Mouse (Mus musculus) hindbrain, embryonic 14.5 days (tissue): ENCODE data around the gene Gm5426. TPM values are rescaled to one million over a fixed set of nuclear protein-coding genes. Genes with fewer than 3 reads are reported as not detected.
"Not testable (repeated sequence)": the region's sequence is repeated elsewhere in the genome, so short reads cannot be mapped to it uniquely, and the experiment has no call there.

Source experiments
- ATAC-seq: fragments of 200-750 bp; cut with Nextera tagmentation; 2 replicates; pipeline ENCODE4 v1.8.0; 2017; ENCODE audit warnings: moderate number of reproducible peaks, mild to moderate bottlenecking, moderate TSS enrichment, moderate library complexity; ENCODE audit not compliant: low FRiP score
- DNase-seq: peaks from one replicate; pipeline ENCODE4 v3.0.0-alpha.2; 2015; ENCODE audit warnings: low spot score
- H3K27ac ChIP-seq: fragments of 300-500 bp; sonication (generic); 2 replicates; pipeline ENCODE4 v1.5.1; 2014; ENCODE audit warnings: mild to moderate bottlenecking, moderate library complexity
- H3K27me3 ChIP-seq: fragments of 300-500 bp; sonication (generic); 2 replicates; pipeline ENCODE4 v1.6.1; 2014; ENCODE audit warnings: mild to moderate bottlenecking, low read length, mixed read lengths; ENCODE audit not compliant: control insufficient read depth, insufficient read depth
- H3K36me3 ChIP-seq: fragments of 300-500 bp; sonication (generic); replicated peaks from 2 replicates; pipeline ENCODE4 v1.6.1; 2014; ENCODE audit not compliant: control insufficient read depth, insufficient read depth
- H3K4me1 ChIP-seq: fragments of 300-500 bp; sonication (generic); replicated peaks from 2 replicates; pipeline ENCODE4 v1.6.1; 2014; ENCODE audit warnings: antibody characterized with exemption, low read length, mixed read lengths; ENCODE audit not compliant: control insufficient read depth, insufficient read depth
- H3K4me2 ChIP-seq: fragments of 300-500 bp; sonication (generic); replicated peaks from 2 replicates; pipeline ENCODE4 v1.6.1; 2014; ENCODE audit warnings: mild to moderate bottlenecking, moderate library complexity
- H3K4me3 ChIP-seq: fragments of 300-500 bp; sonication (generic); replicated peaks from 2 replicates; pipeline ENCODE4 v1.5.1; 2014; ENCODE audit warnings: mild to moderate bottlenecking, low read length
- H3K9ac ChIP-seq: fragments of 300-500 bp; sonication (generic); 2 replicates; pipeline ENCODE4 v1.6.1; 2014
- H3K9me3 ChIP-seq: fragments of 300-500 bp; sonication (generic); 2 replicates; pipeline ENCODE4 v1.6.1; 2016; ENCODE audit warnings: low read length; ENCODE audit not compliant: control insufficient read depth
- WGBS: fragments of 180-500 bp; shearing (Covaris S2); extraction: QIAGEN DNeasy Blood & Tissue Kit; methylation state at CpG from one replicate; pipeline ENCODE4 v1.1.7; 2014; 5-methylcytosine and 5-hydroxymethylcytosine counted together
- polyA plus RNA-seq: library from polyadenylated mRNA; unstranded; fragments of >200 nt; fragmentation: Nextera tagmentation; extraction: Ambion mirVana; gene quantifications from 2 replicates; pipeline ENCODE4 v1.2.1, GENCODE M21; 2014

Gene Gm5426
- polyA plus RNA-seq, 1 experiment from 2014 or later: not detected

DNA sequence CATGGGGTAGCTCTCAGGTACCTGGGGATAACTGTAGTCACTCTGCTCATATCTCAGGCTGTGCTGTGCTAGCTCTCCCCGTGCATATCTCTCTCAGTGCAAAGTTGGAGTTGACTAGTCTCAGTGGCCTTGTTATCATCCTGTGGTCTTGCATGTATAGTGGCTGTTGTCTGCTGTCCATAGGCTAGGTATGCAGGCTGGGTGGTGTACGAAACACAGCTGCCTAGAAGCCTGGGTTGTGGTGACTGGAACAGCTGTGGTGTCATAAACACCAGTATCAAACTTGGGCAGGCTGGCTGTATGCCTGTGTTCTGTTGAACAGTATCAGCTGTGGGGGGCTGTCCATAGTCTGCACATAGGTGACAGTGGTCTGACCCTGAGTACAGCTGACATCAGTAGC lies 7.2 kb upstream of the Gm5426 start:
- Histone ChIP-seq H3K4me3 (no peak overlapping the region), H3K27me3 (no peaks in the 10 kb centered on the region), H3K9ac (no peak overlapping the region), H3K4me1 (no peaks in the 10 kb centered on the region), H3K9me3 (no peaks in the 10 kb centered on the region), H3K27ac (no peak overlapping the region), H3K36me3 (no peaks in the 10 kb centered on the region), H3K4me2 (no peak overlapping the region)
- DNase-seq (no peak), ATAC-seq (no peak)
- 87% methylated on average over 2 of the region's 2 CpGs for WGBS

DNA sequence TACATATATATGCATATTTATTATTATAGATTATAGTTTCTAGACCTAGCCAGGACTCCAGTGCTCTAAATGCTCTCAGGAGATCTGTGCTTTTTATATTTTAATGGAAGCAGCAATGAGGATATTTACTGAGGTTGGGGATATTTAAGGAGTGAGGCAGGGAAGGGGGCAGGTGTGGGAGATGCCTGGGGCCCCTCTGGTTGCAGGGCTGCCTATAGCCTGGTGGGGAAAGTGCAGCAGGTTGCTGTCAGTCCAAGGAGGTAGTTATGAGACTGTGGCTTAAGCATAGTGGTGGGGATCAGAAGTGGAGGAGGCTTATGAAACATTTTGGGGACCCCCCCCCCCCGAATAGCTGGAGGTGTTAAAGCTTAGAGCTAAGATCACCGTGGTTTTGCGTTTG lies 6.0 kb upstream of the Gm5426 start:
- Histone ChIP-seq H3K9me3 (no peaks in the 10 kb centered on the region), H3K27ac (no peak overlapping the region), H3K4me3 (no peak overlapping the region), H3K36me3 (no peaks in the 10 kb centered on the region), H3K4me2 (no peak overlapping the region), H3K27me3 (no peaks in the 10 kb centered on the region), H3K4me1 (no peaks in the 10 kb centered on the region), H3K9ac (no peak overlapping the region)
- DNase-seq (no peak), ATAC-seq (no peak)
- WGBS: 89% methylated on average over 3 of the region's 3 CpGs

DNA sequence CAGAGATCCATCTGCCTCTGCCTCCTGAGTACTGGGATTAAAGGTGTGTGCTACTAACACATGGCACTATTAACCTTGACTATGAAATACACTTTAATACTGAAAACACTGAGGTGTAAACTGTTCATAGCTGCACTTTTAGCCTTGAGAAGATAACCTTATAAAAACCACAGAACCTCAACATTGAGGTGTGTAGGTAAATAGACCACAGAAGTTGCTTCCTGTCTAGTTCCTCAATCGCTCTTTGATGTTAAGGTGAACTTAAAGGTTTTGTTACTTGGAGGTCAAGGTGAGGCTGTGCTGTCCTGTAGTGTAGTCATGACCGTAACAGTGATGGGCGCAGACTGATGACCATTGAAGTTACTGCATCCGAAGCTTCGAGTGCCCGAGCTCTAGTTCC lies 5.3 kb upstream of the Gm5426 start:
- Histone ChIP-seq H3K4me2 (no peak overlapping the region), H3K9me3 (no peaks in the 10 kb centered on the region), H3K36me3 (no peaks in the 10 kb centered on the region), H3K27me3 (no peaks in the 10 kb centered on the region), H3K4me1 (no peaks in the 10 kb centered on the region), H3K4me3 (no peak overlapping the region), H3K27ac (no peak overlapping the region), H3K9ac (no peak overlapping the region)
- WGBS: 95% methylated on average over 6 of the region's 6 CpGs
- DNase-seq: no peak
- ATAC-seq: no peak

DNA sequence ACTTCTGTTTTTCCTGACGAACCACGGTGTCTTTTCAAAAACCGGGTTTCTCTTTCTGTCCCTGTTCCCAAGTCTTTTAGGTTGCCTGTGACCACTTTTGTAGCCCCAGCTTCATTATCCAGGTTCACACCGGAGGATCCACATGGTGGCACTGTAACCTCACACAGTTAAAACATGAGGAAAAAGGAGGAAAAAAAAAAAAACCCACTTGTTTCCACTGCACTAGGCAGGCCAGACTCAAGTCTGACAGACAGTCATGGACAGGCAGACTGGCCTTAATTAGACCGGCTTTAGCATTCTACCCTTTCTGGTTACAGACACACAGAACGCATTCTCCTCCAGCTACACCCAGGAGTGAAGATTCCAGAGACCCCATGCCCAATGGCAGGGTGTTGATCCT lies 4.2 kb upstream of the Gm5426 start:
- no peak for ATAC-seq

DNA sequence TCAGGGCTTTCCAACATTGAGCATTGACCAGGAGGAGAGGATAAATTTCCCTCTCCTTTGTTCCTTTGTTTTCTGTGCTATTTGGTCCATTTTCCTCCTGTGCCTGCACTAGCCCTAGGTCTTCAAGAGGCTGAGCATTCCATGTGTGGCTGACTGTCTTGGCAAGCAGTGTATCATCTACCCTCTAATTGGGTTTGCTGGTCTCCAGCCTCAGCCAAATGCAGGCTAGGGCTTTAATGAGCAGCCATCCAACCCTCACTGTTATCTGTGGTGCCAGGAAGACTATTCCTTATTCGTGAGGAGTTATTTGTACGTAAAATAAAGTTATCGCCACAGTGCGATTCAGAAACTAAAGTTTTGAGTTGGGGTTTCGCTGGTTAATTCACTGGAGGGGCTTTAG lies 2.2 kb downstream of the Gm5426 start:
- no peaks in the 10 kb centered on the region for H3K27me3 ChIP-seq
- H3K4me3 ChIP-seq: no peak overlapping the region
- DNase-seq (no peak), ATAC-seq (no peak)
- no peaks in the 10 kb centered on the region for H3K9me3 ChIP-seq
- H3K27ac ChIP-seq: no peak overlapping the region
- no peaks in the 10 kb centered on the region for H3K4me1 ChIP-seq
- no peak overlapping the region for H3K9ac ChIP-seq
- H3K4me2 ChIP-seq: no peak overlapping the region
- H3K36me3 ChIP-seq: no peaks in the 10 kb centered on the region
- WGBS: 91% methylated on average over 5 of the region's 5 CpGs

More for the DNA sequence above, 4.2 kb upstream of the Gm5426 start:
- peak; percentile 87 for DNase-seq
- no peaks in the 10 kb centered on the region for H3K9me3 ChIP-seq
- H3K27ac ChIP-seq: no peak overlapping the region
- no peaks in the 10 kb centered on the region for H3K27me3 ChIP-seq
- H3K4me2 ChIP-seq: no peak overlapping the region
- H3K9ac ChIP-seq: no peak overlapping the region
- H3K4me1 ChIP-seq: no peaks in the 10 kb centered on the region
- H3K36me3 ChIP-seq: no peaks in the 10 kb centered on the region
- H3K4me3 ChIP-seq: no peak overlapping the region
- 33% methylated on average over 6 of the region's 6 CpGs for WGBS

DNA sequence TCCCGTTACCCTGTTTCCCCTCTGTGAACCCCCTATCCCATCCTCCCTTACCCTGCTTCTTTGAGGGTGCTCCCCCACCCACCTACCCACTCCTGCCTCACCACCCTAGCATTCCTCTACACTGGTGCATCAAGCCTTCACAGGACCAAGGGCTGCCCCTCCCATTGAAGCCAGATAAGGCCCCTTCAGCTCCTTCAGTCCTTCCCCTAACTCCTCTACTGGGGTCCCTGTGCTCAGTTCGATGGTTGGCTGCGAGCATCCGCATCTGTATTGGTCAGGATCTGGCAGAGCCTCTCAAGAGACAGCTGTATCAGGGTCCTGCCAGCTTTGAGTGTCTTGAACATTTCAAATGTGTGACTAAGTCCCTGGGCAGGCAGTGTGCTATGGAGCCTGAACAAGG lies 2.9 kb downstream of the Gm5426 start:
- H3K36me3 ChIP-seq, ATAC-seq, H3K4me1 ChIP-seq, H3K27ac ChIP-seq, H3K4me2 ChIP-seq, H3K9ac ChIP-seq, H3K27me3 ChIP-seq, DNase-seq, H3K4me3 ChIP-seq, H3K9me3 ChIP-seq: not testable (repeated sequence)
- WGBS: 93% methylated on average over 4 of the region's 4 CpGs

DNA sequence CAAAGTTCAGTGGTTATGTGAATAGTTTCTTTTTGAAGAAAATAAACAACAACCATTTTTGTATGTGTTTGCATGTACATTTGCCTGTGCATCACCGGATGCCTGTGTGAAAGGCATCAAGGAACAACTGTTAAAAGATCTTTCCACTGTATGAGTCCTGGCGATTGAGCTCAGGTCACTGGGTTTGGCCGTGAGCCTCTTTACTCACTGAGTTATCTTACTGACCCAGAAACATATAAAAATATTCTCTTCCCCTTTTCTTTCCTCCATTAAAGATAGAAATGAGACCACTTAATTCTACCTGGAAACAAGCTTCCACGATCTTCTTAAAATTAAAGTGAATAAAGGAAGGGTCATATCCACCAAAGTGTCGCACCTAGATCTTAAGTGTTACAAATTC lies 10.2 kb downstream of the Gm5426 start:
- WGBS: 93% methylated on average over 5 of the region's 5 CpGs
- H3K9me3 ChIP-seq: no peaks in the 10 kb centered on the region
- H3K9ac ChIP-seq: no peak overlapping the region
- no peak overlapping the region for H3K4me3 ChIP-seq
- ATAC-seq: no peak
- no peaks in the 10 kb centered on the region; the same call in 1 of the 2 replicates for H3K4me1 ChIP-seq
- no peaks in the 10 kb centered on the region for H3K27me3 ChIP-seq
- H3K4me2 ChIP-seq: no peak overlapping the region
- DNase-seq: no peak
- no peaks in the 10 kb centered on the region for H3K36me3 ChIP-seq
- no peak overlapping the region for H3K27ac ChIP-seq

DNA sequence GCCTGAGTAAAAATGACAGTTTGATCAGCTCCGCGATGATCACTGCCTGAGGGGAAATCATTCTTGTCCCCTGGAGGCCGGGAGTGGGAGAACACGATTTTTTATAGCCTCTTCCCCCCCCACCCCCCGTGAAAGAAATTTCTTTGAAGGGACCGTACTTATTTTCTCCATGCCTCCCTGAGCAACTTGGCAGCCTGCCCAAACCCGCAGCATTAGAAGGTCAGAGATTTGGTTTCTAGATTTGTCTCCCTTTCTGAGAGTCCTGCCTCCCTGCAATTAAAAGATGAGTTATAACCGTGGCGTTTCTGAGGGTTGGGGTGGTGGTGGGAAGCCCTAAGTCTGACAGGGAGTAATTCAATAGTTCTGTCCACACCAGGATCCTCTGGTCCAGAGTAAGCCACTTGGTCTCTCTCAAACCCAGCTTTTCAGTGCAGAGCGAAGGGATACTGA lies 11.9 kb downstream of the Gm5426 start:
- no peaks in the 10 kb centered on the region for H3K36me3 ChIP-seq

DNA sequence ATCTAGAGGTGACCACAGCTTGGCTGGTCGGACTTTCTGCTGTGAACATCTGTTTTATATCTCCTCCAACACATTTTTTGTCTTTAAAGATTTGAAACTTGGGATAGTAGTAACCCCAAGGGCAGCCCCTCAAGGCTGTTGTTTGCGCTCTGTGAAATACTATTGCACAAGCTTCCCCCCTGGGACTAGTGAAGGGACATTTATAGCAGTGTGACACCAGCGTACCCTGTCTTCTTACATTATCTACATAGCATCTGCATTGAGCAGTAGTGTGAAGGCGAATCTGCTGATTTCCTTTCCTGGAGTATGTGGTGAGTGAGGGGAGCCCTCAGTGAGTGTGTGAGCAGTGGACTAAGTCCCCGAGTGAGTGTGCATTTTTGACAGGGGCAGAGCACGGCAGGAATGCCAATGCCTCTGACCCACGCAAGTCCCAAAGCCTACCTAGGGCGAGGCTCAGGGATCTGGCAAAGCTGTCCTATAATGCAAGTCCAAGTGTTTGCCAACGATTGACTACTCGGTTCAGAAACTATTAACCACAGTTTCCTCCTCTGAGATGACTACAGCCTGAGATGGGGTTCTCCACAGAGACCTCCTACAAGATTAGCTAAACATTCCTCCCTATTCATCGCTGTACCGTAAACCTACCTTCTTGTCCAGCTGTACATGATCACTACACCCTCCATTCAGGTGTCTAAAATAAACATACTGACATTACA lies 14.2 kb downstream of the Gm5426 start:
- H3K4me2 ChIP-seq: no peak overlapping the region
- no peaks in the 10 kb centered on the region for H3K27me3 ChIP-seq
- no peaks in the 10 kb centered on the region for H3K9me3 ChIP-seq
- no peak for ATAC-seq
- DNase-seq: no peak
- H3K4me3 ChIP-seq: no peak overlapping the region
- no peaks in the 10 kb centered on the region; the same call in 1 of the 2 replicates for H3K4me1 ChIP-seq
- H3K9ac ChIP-seq: no peak overlapping the region
- H3K36me3 ChIP-seq: no peaks in the 10 kb centered on the region
- 90% methylated on average over 12 of the region's 12 CpGs for WGBS
- H3K27ac ChIP-seq: no peak overlapping the region

More for the DNA sequence above, 11.9 kb downstream of the Gm5426 start:
- Histone ChIP-seq H3K4me1 (no peaks in the 10 kb centered on the region; the same call in 1 of the 2 replicates), H3K4me3 (no peak overlapping the region), H3K27me3 (no peaks in the 10 kb centered on the region), H3K9ac (no peak overlapping the region), H3K9me3 (no peaks in the 10 kb centered on the region), H3K27ac (no peak overlapping the region), H3K4me2 (no peak overlapping the region; the same call in 1 of the 2 replicates)
- 26% methylated on average over 10 of the region's 10 CpGs for WGBS
- peak; percentile 37; the same call in 1 of the 2 replicates for ATAC-seq
- peak; percentile 49 for DNase-seq

DNA sequence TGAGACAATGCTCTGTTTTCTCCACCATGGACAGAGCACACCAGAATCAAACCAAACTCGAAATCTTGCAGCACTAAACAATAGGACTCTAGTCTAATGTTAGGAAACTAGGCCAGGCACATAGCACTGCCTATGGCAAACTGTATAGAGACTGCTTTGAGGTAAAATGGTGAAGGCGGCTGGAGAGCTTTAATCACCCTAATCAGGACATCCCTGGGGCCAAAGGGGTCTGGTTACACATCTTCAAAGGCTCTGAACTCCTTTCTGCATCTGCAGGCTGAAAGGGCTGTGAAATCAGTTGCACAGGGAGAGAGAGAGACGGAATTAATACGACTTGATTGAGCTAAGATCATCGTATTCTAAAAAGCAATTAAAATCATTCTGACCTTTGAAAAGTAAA lies 16.9 kb downstream of the Gm5426 start:
- Histone ChIP-seq H3K36me3 (no peaks in the 10 kb centered on the region), H3K4me1 (no peaks in the 10 kb centered on the region), H3K27me3 (no peaks in the 10 kb centered on the region), H3K4me2 (no peak overlapping the region), H3K9me3 (no peaks in the 10 kb centered on the region), H3K9ac (no peak overlapping the region), H3K4me3 (no peak overlapping the region), H3K27ac (no peak overlapping the region)
- ATAC-seq: no peak
- 61% methylated on average over 5 of the region's 5 CpGs for WGBS
- DNase-seq: no peak
